Comparison of ENCODE assay signal across 8 mouse cellular contexts in genomic region chr12:52382832-52383580, GRCm38 (mm10).
A peak's percentile ranks its signal among the peaks of the same experiment; 100 is the strongest.
DNase-seq lines count a peak whose midpoint lies in the region; ATAC-seq and TF ChIP-seq lines count a peak whose summit lies in the region.

No protein-coding gene starts in this region.

- no peak overlapping the region for H3K4me3 ChIP-seq in heart, postnatal 0 days (ENCODE audit: low read depth, low read length)
- no peak overlapping the region for H3K4me3 ChIP-seq in kidney, embryonic 15.5 days (replicated peaks)
- no peak overlapping the region for H3K4me3 ChIP-seq in midbrain, embryonic 16.5 days (ENCODE audit: low read depth, low read length)

- peak; percentile 15 for DNase-seq in heart, postnatal 0 days (ENCODE audit: low spot score)
- no peak for DNase-seq in heart, postnatal 36 days
- DNase-seq in embryo, embryonic 10 days (ENCODE audit: low spot score): peak; percentile 54
- DNase-seq in right cerebral cortex, adult 2 months (ENCODE audit: low spot score in 2 of 2): no peak
- DNase-seq in frontal cortex, postnatal 10 days (ENCODE audit: low spot score in 2 of 2): no peak
- DNase-seq in gastrocnemius, adult 18-20 months (ENCODE audit: low spot score): no peak

- H3K27ac ChIP-seq in heart, postnatal 0 days (ENCODE audit: low read depth): no peak overlapping the region
- H3K27ac ChIP-seq in kidney, embryonic 15.5 days: peak overlapping the region; percentile 69; the same call in 1 of the 2 replicates
- no peak overlapping the region for H3K27ac ChIP-seq in midbrain, embryonic 16.5 days (ENCODE audit: low read length)

- ATAC-seq in heart, postnatal 0 days (ENCODE audit: insufficient read depth, low read depth): peak; percentile 39; the same call in 1 of the 2 replicates
- ATAC-seq in kidney, embryonic 15.5 days (replicated peaks; ENCODE audit: low FRiP score): peak; percentile 55
- ATAC-seq in midbrain, embryonic 16.5 days: 0 out of 2 replicates have a peak, but pooled peaks have one; percentile 44

- no peaks in the 10 kb centered on the region for H3K36me3 ChIP-seq in heart, postnatal 0 days (replicated peaks; ENCODE audit: control insufficient read depth, insufficient read depth, low read length)
- no peaks in the 10 kb centered on the region for H3K36me3 ChIP-seq in kidney, embryonic 15.5 days
- no peaks in the 10 kb centered on the region for H3K36me3 ChIP-seq in midbrain, embryonic 16.5 days (ENCODE audit: control insufficient read depth, insufficient read depth, low read length)

- TF ChIP-seq EP300 in heart, postnatal 0 days (IDR thresholded peaks at IDR 0.05; ENCODE audit: low read depth): no peak

- H3K4me2 ChIP-seq in heart, postnatal 0 days (ENCODE audit: low read depth, low read length): peak overlapping the region; percentile 35
- H3K4me2 ChIP-seq in kidney, embryonic 15.5 days: peak overlapping the region; percentile 38
- H3K4me2 ChIP-seq in midbrain, embryonic 16.5 days (ENCODE audit: low read length): peak overlapping the region; percentile 11; the same call in 1 of the 2 replicates

- H3K4me1 ChIP-seq in heart, postnatal 0 days (ENCODE audit: control insufficient read depth, insufficient read depth): 0 out of 2 replicates have a peak, but pooled peaks cover 6% of the 10 kb centered on the region
- peaks cover 27% of the 10 kb centered on the region for H3K4me1 ChIP-seq in kidney, embryonic 15.5 days
- H3K4me1 ChIP-seq in midbrain, embryonic 16.5 days (ENCODE audit: control insufficient read depth, insufficient read depth, low read length): peaks cover 10% of the 10 kb centered on the region

- no peak overlapping the region for H3K9ac ChIP-seq in heart, postnatal 0 days (replicated peaks; ENCODE audit: low read depth, low read length)
- no peak overlapping the region for H3K9ac ChIP-seq in kidney, embryonic 15.5 days
- no peak overlapping the region for H3K9ac ChIP-seq in midbrain, embryonic 16.5 days (ENCODE audit: low read depth, low read length)

- H3K9me3 ChIP-seq in heart, postnatal 0 days (replicated peaks; ENCODE audit: control insufficient read depth, low read length): no peaks in the 10 kb centered on the region
- 0 out of 2 replicates have a peak, but pooled peaks cover under 1% of the 10 kb centered on the region for H3K9me3 ChIP-seq in kidney, embryonic 15.5 days (replicated peaks)
- H3K9me3 ChIP-seq in midbrain, embryonic 16.5 days (replicated peaks; ENCODE audit: control insufficient read depth, low read length, poor library complexity, severe bottlenecking): no peaks in the 10 kb centered on the region

- 20% methylated on average over 7 of the region's 7 CpGs for WGBS in heart, postnatal 0 days
- 10% methylated on average over 7 of the region's 7 CpGs for WGBS in kidney, embryonic 15.5 days
- 14% methylated on average over 6 of the region's 7 CpGs for WGBS in midbrain, embryonic 16.5 days

- intact Hi-C loops in heart, postnatal 36 days (cut with DNase I): no loop called here

- TF ChIP-seq CTCF in heart, postnatal 0 days (IDR thresholded peaks at IDR 0.05; ENCODE audit: low read depth): no peak

- H3K27me3 ChIP-seq in heart, postnatal 0 days (ENCODE audit: control insufficient read depth, insufficient read depth, low read length): no peaks in the 10 kb centered on the region
- H3K27me3 ChIP-seq in kidney, embryonic 15.5 days: no peaks in the 10 kb centered on the region
- H3K27me3 ChIP-seq in midbrain, embryonic 16.5 days (ENCODE audit: control insufficient read depth, insufficient read depth, low read depth, low read length): 0 out of 2 replicates have a peak, but pooled peaks cover 2% of the 10 kb centered on the region

Comparison
In these comparisons a context has a peak if more than half of its experiments do, and no peak if none do; other contexts are left out.
1. DNase-seq: peak in heart, postnatal 0 days (single experiment) and embryo, embryonic 10 days (single experiment); none in heart, postnatal 36 days (0 of 2), right cerebral cortex, adult 2 months (0 of 2), frontal cortex, postnatal 10 days (0 of 2) and gastrocnemius, adult 18-20 months (single experiment).
2. Peak in every context shown above with its lines, with median percentiles within 50 percentile points of each other: ATAC-seq and H3K4me2 ChIP-seq.